Mouse (Mus musculus) left cerebral cortex, postnatal 36 days (tissue): ENCODE data around the gene Slc19a1. TPM values are rescaled to one million over a fixed set of nuclear protein-coding genes. Genes with fewer than 3 reads are reported as not detected.

Experiments
- DNase-seq, 2 experiments: peaks; one replicate each; pipeline ENCODE4 v3.0.0; 2021 to 2022; ENCODE audit warnings: low spot score in 2 of 2, mixed read lengths in 1 of 2
- intact Hi-C: fragments of 180-260 bp; cut with DNase I; formaldehyde crosslinking; loops from one replicate; pipeline ENCODE4 v1.15.1; 2025
- total RNA-seq, 2 experiments: library from RNA; stranded (reverse); gene quantifications; 2 replicates each; pipeline ENCODE4 v1.2.3; 2021

Slc19a1 gene
- 10 to 100 TPM; 22.1 to 23.0 TPM for total RNA-seq

DNA sequence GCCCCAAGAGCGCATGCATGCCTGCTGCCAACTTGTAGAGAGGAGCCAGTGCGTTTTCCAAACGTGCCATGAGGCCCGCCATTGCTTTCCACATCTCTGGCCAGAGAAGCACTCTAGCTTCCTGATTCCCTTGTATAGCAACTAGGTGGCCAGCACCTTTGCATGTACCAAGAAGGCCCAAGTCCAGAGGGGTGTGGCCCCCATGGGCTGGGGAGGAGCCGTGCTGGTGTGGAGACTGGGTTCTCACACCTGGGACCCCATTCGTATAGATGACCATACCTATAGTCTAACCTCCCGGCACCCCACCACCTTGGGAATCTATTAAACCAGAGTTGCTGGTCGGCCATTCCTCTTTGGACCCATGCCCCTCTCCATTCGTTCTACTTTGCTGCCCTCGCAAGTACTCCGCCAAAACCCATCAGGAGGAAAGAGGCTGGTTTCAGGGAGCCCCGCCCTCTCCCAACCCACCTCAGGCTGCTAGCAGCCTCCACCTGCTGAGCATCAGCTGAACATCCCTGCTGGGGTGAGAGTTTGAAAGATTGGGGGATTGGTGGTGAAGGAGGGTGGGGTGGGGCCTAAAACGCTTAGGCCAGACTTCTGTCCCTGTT lies at the start of gene Slc19a1:
TSS of gene Slc19a1 (plus strand) at position 474 of the 608 bp plus-strand sequence.
- intact Hi-C loops = loop anchor here (5.0 kb wide), 1 partner anchor 70 kb away; the partner anchor contains the start of gene Pcbp3
- DNase-seq = no peak

DNA sequence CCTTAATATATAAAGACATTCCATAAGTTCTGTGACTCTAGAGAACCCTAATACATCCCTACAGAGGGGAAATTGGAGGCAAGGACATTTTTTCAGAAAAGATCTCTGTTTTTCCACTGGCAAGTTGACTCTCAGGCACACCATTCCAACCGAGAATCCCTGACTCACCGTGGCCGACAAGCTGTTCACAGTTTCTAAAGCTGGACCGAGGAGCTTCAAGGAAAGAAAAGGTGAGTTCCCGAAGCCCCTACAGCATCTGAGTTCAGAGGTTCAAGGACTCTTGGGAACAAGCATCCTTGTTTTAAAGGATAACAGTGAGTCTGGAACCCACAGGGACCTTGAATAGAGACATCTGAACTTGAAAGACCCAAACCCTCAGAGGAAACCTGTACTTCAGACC lies 43.5 kb upstream of the Slc19a1 start:
- intact Hi-C loops = no loop called here
- no peak for DNase-seq

DNA sequence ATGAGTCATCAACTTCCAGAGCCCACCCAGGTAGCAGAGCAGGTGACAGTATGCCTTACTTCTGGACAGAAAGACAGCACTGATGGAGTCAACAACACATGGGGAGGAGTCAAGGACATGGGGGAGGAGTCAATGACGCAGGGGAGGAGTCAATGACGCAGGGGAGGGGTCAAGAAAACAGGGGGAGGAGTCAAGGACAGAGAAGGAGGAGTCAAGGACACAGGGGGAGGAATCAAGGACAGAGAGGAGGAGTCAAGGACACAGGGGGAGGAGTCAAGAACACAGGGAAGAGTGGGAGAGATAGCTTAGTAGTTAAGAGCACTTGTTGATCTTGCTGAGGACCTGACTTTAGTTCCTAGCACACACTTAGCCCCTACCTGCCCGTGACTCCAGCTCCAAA lies 39.6 kb upstream of the Slc19a1 start:
- intact Hi-C loops = no loop called here
- DNase-seq = no peak

DNA sequence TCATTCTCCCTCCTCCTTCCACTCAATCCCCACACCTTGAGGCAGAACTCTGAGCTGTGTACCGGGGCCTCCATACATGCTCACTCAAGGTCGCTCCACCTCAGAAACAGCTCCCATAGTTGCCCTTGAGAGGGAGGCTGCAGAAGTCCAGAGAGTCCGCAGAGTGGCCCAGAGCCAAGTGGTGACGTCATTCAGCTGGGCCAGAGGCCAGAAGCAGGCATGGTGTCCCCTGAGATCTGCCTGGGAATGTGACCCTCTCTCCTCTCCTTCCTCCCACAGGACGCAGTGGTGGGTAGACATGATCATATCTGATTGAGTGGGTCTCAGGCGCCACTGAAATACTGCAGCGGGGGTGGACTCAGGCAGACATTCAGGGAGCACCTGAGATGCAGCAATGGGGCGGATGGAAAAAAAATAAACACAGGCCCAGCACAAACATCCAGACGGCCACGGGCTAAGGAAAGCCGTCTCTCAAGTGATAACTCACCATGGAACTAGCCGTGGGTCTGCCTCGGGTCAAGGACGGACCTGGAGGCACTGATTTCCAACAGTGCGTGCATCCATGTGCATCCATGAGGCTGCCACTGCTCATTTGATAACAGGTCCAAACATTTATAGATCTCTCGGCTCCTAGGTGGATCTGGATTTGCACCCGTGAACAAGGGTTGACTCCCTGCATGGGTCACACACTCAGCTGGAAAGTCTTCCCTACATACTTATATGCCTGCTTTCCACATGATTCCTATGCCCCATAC lies 34.1 kb upstream of the Slc19a1 start:
- intact Hi-C loops = no loop called here
- peak in 1 of 2 experiments; percentile 18 for DNase-seq

DNA sequence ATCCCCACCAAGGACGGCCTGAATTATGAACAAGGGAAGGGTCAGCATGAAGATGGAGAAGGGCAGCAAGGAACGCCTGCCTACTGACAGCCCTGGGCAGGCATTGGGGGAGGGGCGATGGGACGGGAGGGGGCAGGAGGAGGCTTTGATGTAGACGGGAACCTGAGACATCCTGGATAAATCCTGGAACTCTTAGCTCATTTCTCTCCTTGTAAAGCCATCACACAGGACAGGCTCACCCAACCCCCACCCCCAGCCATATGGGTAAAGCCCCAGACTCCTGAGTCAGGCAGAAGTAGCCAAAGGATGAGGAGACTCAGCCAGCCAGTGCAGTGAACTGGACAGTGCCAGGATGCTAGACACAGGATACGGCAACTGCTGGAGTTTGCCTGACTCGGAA lies 27.1 kb upstream of the Slc19a1 start:
- no peak for DNase-seq
- intact Hi-C loops = no loop called here

DNA sequence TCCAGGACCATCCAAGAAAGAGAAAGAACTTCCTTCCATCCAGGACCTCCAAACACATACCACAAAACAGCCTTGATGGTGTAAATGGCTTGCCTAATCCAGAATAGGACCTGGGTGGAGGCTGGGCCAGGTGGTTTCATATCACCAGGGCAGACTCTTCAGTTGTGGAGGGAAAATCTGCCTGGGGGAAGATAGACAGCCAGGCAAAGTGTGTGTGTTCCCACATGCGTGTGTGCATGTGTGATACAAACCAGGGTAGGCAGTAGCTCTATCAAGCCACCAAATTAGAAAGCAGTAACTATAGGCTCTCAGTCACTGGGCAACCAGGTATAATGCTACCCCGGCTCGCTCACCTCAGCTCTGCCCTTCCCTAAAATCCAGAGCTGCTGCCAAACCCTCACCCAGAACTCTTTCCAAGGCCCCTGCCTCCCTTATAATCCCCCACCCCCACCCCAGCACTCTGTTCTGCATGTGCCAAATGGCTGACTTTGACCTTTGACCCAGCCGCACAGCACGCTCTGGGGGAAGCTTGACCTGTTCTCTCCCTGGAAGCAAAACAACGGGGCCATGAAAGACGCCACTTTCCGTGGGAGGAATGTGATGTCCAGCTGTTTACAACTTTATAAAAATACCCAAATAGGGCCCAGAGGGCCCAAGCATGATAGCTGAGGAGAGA lies 24.5 kb upstream of the Slc19a1 start:
- intact Hi-C loops = no loop called here
- no peak for DNase-seq

DNA sequence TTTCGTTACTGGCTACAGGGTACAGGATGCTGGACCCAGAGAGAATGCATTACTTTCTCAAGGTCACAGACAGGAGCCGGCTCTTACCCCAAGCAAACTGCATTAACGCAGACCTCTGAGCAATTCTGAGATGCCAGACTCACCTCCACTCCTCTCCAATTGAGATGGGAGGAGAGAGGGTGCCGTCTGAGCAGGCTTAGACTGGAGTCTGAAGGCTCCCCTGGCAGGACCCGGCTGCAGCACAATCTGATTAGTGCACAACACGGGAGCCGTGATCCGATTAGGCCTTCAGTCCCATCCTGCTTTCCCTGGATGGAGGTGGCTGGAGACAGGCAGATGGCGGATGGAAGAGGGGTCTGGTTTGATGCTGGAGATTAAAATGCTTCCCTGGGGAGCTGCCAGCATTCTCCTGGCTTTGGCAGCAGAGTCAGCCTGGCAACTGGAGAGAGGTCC lies 23.9 kb upstream of the Slc19a1 start:
- DNase-seq = peak in 1 of 2 experiments; percentile 28
- intact Hi-C loops = no loop called here

DNA sequence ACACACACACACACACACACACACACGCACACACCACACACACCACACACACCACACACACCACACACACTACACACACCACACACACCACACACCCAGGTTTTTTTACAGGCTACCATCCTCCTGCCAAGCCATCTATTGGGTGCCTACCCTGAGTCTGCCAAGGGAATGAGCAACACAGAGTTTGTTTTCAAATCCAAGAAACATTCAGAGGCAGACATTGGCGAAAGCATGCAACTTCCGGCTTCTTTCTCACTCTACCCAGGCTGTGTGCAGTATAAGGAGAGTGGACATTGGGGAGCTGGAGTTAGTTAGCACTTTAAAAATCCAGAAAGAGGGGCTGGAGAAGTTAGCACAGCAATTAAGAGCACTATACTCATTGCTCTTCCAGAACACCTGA lies 23.3 kb upstream of the Slc19a1 start:
- intact Hi-C loops = no loop called here
- DNase-seq = no peak

DNA sequence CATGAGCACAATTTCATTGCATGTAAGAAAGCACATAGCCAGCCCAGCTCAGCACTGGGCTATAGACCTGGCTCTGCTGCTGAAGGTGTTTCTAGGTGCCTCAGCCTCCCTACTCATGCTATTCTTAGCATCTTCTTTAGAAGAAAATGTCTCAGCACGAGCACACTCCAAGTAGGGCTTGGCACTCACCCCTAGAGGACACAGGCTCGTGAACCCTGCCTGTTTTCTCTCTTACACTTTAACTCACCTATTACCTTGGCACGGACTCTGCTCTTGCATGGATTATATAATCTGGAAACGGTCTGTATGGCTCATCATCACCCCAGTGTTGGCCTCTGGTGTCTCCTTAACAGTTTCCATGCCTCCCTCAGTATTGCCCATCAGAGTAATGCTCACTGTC lies 20.4 kb upstream of the Slc19a1 start:
- DNase-seq = no peak
- intact Hi-C loops = no loop called here

DNA sequence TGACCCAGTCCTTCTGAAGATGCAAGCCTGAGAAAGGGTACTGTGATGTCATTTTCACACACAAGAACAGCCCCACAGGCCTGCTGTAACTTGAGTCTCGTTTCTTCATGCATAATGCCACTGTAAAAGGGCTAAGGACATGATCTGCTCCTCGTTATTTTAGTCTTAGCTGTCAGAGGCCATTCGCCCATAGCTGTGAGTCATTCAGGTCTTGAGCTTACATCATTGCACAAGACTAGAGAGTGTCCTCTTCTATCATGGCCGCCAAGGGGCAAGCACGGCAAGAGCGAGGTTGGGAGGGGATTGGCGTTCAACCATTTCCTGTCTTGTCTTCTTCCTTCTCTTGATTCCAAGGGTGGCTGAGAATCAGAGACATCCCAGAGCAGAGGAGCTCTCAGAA lies 16.0 kb upstream of the Slc19a1 start:
- no peak for DNase-seq
- intact Hi-C loops = no loop called here

DNA sequence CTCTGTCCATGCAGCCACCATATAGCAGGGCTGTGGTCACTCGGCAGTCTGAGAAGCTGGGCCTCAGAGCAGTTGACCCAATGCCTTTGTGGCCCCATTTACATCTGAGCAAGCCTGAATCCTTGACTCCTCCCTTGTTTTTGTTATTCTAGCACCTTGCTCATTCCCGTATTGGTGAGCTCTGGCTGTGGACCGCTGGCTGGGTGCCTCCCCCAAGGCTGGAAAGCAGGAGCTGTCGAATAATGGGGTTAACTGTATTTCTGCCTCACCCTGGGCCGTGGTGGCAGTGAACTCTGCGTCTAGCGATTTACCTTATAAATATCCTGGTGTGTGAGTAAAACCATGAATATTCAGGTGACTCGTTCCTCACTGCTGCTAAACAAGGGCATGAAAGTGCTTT lies 15.5 kb upstream of the Slc19a1 start:
- intact Hi-C loops = no loop called here
- DNase-seq = no peak

DNA sequence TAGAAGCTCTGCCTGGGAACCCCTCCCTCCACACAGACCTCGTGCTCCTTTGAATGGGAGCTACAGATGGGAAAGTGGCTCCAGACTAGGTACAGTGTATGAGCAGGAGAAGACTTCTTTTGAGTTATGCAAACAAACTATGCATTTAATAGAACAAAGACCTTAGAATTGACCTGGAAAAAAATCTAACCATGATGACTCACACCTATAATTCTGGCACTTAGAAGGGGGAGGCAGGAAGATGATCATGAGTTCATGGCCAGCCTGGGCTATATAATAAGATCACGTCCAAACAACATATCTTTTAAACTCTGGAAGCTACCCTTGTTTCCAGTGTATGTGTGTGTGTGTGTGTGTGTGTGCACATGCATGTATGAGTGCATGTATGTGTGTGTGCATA lies 15.0 kb upstream of the Slc19a1 start:
- DNase-seq = no peak

DNA sequence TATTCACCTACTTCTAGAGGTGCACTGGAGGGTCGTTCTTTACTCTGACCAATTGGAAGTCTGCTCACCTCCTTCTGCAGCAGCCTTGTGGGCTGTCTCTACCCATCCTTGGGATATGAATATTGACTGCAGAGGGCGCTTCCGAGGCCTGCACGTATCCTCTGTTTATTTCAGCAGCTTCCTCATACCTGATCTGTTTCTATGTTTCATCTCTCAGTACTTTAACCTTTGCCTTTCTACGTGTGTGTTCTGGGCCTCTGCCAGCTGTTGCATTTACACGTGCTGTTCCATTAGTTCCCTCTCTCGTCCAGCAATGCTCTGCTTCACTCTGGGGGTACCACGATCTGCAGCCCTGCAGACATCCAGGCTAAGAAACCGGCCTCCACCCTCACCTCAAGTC lies 14.4 kb upstream of the Slc19a1 start:
- DNase-seq = no peak
- intact Hi-C loops = no loop called here

More for the DNA sequence above, 15.0 kb upstream of the Slc19a1 start:
- intact Hi-C loops = no loop called here

DNA sequence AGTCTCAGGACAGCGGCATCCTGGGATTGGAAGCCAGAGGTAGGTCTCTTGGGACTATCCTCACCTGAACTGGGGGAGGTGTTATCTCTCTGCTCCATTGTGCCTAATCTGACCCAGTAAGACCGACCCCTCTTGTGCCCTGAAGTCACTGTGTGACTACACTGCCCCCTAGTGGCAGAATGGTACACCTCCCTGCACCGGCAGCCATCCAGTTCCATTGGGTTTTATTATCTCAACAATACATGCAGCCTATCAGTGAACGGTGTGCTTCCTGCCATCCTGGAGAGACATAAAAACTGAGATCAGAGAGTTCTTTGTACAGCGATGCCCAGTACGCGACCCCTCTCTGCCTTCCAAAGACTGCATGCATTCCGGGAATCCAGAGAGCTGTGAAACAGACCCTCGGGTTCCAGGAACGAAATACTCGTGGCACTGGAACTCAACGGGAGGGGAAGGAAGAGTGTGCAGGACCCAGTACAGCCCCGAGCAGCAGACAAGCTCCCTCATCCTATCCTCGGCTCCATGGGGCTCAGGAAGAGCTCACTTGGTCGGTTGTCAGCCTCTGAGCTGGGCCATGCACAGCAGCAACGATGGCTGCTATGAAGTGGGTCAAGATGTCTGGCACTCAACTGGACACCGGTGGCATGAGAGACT lies 10.5 kb upstream of the Slc19a1 start:
- intact Hi-C loops = loop anchor here (1.0 kb wide), 1 partner anchor 186 kb away; no protein-coding TSS in a partner anchor
- DNase-seq = peak; percentile 63 to 67

DNA sequence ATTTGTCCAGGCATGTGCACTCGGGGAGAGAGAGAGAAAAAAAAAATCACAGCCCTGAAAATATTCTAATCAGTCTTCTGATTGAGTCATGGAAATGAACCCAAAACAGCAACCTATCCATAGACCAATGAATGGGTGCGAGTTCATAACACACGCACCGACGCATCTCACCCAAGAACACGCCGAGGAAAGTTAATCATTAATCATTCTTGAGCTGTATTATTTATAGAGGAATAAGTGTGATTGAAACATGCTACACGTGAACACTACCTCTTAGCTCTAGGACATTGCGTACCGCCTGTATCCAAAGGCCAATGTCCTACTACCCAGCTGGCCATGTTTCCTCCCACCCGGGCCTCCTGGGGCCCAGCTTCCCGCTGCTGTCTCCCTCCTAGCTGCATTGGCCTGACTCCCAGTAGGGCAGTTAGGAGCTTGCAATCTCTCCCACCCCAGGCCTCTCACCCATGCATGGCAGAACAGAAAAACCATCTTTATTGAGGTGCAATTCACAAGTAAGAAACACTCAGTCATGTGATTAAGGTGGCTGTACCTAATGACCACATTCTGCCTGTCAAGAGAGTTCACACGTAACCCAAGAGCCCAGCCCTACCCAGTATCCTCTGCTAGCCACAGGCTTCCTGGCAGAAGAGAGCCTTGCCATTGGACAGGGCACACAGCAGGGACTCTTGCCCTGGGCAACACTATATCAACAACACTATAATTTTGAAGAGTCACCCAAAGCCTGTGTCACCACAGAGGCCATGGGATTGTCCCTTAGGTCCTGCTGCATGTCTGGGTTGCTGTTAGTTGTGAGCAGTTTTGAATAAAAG lies 9.5 kb upstream of the Slc19a1 start:
- DNase-seq = no peak

DNA sequence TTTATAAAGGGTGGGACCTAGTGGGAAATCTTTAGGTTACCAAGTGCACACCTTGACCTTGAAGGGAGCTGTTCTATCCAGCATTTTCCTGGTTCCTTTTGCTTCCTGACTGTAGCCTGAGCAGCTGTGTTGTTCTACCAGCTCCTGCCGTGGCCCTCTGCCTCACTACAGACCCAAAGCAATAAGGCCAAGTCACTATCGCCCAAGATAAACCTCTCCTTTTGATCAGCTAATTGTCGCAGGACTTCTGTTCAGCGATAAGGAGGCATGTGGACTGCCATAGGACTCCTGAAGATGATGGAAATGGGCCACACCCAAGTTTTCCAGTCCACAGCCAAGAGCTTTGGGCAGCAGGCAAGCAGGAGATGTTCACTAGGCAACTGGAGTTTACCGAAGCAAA lies 7.8 kb upstream of the Slc19a1 start:
- intact Hi-C loops = no loop called here
- no peak for DNase-seq

More for the DNA sequence above, 9.5 kb upstream of the Slc19a1 start:
- intact Hi-C loops = no loop called here

DNA sequence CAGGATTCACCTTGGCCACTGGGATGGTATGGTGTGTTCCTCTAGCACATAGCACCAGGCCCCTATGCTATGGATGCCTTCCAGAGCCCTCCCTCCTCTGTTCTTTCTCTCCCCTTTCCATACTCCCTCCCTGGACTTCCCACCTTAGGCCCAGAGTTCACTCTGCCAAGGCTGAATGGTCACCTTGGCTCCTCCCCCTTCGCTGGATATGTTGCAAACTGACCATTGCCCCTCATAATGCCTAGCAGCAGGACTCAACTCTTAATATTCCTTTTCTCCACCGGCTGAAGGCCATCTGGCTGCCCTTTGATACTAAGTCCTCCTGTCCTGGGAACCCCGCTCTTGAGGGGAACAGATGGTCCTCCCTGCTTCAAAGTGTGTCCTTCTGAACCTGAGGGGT lies 5.1 kb upstream of the Slc19a1 start:
- DNase-seq = no peak
- intact Hi-C loops = no loop called here

DNA sequence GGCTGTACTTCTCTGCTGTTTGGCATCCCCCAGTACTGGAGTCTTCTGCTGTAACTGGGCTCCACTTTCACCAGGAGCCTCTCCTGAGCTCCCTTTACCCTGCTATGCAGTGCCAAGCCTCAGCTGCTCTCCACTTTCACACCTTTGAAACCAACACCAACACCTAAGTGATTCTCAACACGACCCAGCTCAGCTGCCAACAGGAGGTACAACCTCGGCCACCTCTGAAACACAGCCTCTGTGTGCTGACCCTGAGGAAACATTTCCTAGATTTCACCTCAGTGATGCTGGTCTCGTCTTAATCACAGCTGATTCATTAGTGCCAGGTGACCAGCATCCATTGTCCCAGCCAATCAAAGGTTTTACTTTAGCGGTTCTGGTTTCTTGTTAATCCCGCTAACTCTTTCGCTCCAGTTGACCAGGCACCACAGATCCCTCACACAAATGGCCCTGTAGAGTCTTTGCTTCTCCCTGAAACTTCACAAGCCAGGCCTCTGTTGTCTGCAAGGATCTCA lies 3.2 kb upstream of the Slc19a1 start:
- no peak for DNase-seq
- intact Hi-C loops = no loop called here

DNA sequence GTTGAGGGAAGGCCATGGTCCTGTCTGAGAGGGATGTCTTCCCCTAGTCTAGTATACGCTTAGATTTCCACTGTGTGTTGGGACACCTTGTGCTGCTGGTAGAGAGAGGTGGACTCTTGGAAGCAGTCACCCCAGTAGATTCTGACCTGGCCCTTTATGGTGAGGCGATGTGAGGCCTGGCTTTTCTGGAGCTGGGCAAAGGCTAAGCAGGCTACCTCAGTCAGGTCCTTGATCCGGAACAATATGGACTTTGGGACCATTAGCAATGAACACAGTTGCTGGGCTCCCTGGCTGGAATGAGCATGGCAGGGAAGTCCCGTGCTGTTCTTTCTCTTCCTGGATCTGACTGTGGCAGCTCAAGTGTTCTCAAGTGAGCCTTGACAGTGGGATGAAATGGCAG lies 2.3 kb upstream of the Slc19a1 start:
- DNase-seq = no peak
- intact Hi-C loops = loop anchor here (5.0 kb wide), 1 partner anchor 67 kb away; the partner anchor contains the start of gene Pcbp3
